Mouse (Mus musculus): Measurements from ENCODE around the gene Dusp2.

- TF ChIP-seq USF1 (IDR thresholded peaks at IDR 0.05; ENCODE audit: low read depth), result no peak
- no peak for TF ChIP-seq MYOG (IDR thresholded peaks at IDR 0.05; ENCODE audit: control insufficient read depth, extremely low read depth, insufficient read length)
- no peak for TF ChIP-seq CTCF (IDR thresholded peaks at IDR 0.05; ENCODE audit: control insufficient read depth, insufficient read depth, insufficient read length)
- TF ChIP-seq MYOD1 (IDR thresholded peaks at IDR 0.05; ENCODE audit: control insufficient read depth, insufficient read length, low read depth), result no peak
Observed at GRCm38 (mm10) chr2:127300701-127301100, 35.3 kb upstream of the Dusp2 start.

Measured in C2C12 (cell line).